Mouse (Mus musculus): ENCODE measurements at regions not wholly inside any gene's neighbourhood (a gene's known extent, or its start where the extent isn't known, plus 50 kb on each side); places are given as distances from the start of the nearest gene placed in this dataset.

DNA sequence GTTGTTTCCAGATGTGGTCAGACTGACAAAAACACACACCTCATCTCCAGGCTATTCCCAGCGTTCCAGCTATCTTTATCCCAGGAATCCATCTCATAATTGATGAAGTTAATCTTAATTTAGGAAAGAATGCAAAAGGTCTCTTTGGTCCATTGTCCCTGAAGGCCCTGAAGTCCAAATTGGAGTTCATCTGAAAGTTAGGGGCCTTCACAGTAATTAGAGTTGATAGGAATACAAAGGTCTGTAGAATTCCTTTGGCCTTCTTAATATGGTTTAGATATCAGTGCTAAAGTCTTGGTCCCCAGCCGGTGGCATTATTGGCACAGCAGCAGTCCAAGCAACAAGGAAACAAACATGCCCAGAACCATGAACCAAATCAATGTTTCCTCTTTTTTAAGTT is 178.7 kb upstream of the Cdh5 start:
- no peaks in the 10 kb centered on the region for H3K36me3 ChIP-seq (ENCODE audit: control insufficient read depth, insufficient read depth, low read length)
- H3K9me3 ChIP-seq (ENCODE audit: control insufficient read depth, low read length), result no peaks in the 10 kb centered on the region
- WGBS, result 74% methylated on average over 2 of the region's 2 CpGs
- H3K9ac ChIP-seq (ENCODE audit: low read length), result no peak overlapping the region
- no peak for ATAC-seq (ENCODE audit: insufficient number of reproducible peaks, insufficient read depth, low FRiP score, low read depth)
- no peak overlapping the region for H3K4me3 ChIP-seq (ENCODE audit: control insufficient read depth in 1 of 2, insufficient read depth in 1 of 2, low read depth in 1 of 2, low read length in 2 of 2)
- H3K4me2 ChIP-seq (ENCODE audit: low read length), result no peak overlapping the region
- no peak overlapping the region for H3K27ac ChIP-seq (replicated peaks in 1 of 2; ENCODE audit: control insufficient read depth in 1 of 2, insufficient read depth in 1 of 2, low read depth in 2 of 2, low read length in 2 of 2)
- no peaks in the 10 kb centered on the region for H3K27me3 ChIP-seq (ENCODE audit: control insufficient read depth, insufficient read depth, low read length)
- no peaks in the 10 kb centered on the region for H3K4me1 ChIP-seq (ENCODE audit: control insufficient read depth in 2 of 2, insufficient read depth in 2 of 2, low read length in 2 of 2)

DNA sequence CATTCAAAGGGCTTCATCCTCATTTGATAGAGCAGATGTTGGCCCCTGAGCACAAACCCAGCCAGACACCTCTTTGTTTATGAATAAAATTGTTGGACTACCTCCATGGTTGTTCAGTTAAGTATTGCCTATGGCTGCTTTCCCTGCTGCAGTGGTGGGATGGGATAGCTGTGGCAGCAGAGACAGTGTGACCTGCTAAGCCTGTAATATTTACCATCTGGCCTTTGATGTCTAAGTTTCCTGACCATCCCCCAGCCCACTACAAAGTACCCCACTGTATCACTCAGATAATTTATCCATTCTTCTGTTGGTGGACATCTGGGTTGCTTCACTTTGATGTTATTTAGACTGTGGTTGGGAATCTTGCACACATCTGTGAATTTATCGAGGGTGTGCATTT is 168.7 kb upstream of the Cdh5 start:
- H3K4me1 ChIP-seq (ENCODE audit: control insufficient read depth in 2 of 2, insufficient read depth in 2 of 2, low read length in 2 of 2), result no peaks in the 10 kb centered on the region; a peak in 1 of 4 replicates
- 58% methylated on average over 1 of the region's 1 CpGs for WGBS
- no peak for ATAC-seq (ENCODE audit: insufficient number of reproducible peaks, insufficient read depth, low FRiP score, low read depth)
- H3K36me3 ChIP-seq (ENCODE audit: control insufficient read depth, insufficient read depth, low read length), result no peaks in the 10 kb centered on the region
- H3K9ac ChIP-seq (ENCODE audit: low read length), result no peak overlapping the region
- no peaks in the 10 kb centered on the region for H3K9me3 ChIP-seq (ENCODE audit: control insufficient read depth, low read length)
- no peak overlapping the region for H3K4me2 ChIP-seq (ENCODE audit: low read length)
- no peak overlapping the region for H3K27ac ChIP-seq (replicated peaks in 1 of 2; ENCODE audit: control insufficient read depth in 1 of 2, insufficient read depth in 1 of 2, low read depth in 2 of 2, low read length in 2 of 2)
- no peaks in the 10 kb centered on the region for H3K27me3 ChIP-seq (ENCODE audit: control insufficient read depth, insufficient read depth, low read length)
- no peak overlapping the region for H3K4me3 ChIP-seq (ENCODE audit: control insufficient read depth in 1 of 2, insufficient read depth in 1 of 2, low read depth in 1 of 2, low read length in 2 of 2)

DNA sequence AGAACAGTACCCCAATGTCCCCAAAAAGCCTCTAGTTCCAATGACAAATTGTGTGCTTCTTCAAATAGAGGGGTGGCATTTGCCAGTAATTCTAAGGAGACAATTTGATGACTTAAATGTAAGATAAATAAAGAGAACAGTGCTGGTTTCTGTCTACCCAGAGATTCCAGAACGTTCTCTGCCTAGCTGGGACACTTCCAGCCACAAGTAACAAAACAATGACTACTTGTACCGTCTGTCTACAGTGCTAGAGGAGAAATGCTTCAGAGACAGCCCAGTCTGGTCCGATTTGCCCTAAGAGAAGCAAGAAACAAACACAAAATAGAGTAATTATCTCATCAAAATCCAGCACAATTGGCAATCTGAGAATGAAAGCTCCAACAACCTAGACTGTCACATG is 164.9 kb upstream of the Cdh5 start:
- Histone ChIP-seq H3K4me1 (ENCODE audit: control insufficient read depth in 2 of 2, insufficient read depth in 2 of 2, low read length in 2 of 2) (peaks cover 2 to 5% of the 10 kb centered on the region in 2 experiments; a peak in 2 of 4 replicates), H3K4me3 (ENCODE audit: control insufficient read depth in 1 of 2, insufficient read depth in 1 of 2, low read depth in 1 of 2, low read length in 2 of 2) (no peak overlapping the region), H3K4me2 (ENCODE audit: low read length) (no peak overlapping the region), H3K27ac (replicated peaks in 1 of 2; ENCODE audit: control insufficient read depth in 1 of 2, insufficient read depth in 1 of 2, low read depth in 2 of 2, low read length in 2 of 2) (no peak overlapping the region), H3K9me3 (ENCODE audit: control insufficient read depth, low read length) (peaks cover 5% of the 10 kb centered on the region; the same call in 1 of the 2 replicates), H3K36me3 (ENCODE audit: control insufficient read depth, insufficient read depth, low read length) (no peaks in the 10 kb centered on the region), H3K9ac (ENCODE audit: low read length) (no peak overlapping the region), H3K27me3 (ENCODE audit: control insufficient read depth, insufficient read depth, low read length) (no peaks in the 10 kb centered on the region)
- ATAC-seq (ENCODE audit: insufficient number of reproducible peaks, insufficient read depth, low FRiP score, low read depth), result no peak
- 52% methylated on average over 3 of the region's 3 CpGs for WGBS

DNA sequence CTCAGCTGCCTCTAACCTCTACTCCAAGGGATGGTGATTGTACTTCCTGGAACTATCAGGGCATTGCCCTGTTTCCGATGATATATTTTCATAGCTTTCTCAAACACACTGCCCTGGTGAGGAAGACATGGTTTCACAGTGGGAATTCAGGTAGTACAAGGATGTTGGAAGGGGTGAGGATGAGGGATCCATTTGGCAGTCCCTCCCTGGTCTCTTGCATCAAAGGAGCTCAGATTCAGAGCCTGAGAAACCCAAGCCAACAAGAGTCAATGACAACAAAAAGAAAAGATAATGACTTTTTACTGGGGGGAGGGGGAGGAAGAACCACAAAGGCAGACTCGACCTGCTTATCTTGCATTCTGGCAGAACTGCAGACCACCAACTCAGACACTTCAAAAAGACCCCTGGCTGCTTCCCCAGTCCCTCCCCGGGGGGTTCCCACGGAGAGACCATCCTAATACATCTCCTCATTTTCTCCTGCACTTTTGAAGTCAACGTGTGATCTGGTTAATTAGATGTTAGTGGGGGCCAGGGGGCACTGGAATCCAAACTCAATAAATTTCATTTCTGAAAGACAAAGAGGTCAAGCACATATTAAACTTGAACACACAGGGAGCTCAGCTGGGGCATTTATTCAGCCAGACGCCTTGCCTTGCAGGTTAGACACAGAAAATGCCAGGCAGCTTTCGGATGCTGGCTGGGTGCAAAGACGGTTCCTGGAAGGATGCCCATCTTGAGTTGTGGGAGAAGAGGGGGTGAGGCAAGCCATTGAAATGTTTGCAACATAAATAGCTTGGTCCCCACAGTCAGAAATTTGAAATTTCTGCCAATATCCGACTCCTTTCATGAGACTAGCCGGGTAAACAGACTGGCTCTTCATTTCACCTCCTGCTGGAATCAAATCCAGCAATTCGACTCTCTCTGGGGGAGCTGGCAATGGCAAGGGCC is 162.9 kb upstream of the Cdh5 start:
- Histone ChIP-seq H3K4me3 (ENCODE audit: control insufficient read depth in 1 of 2, insufficient read depth in 1 of 2, low read depth in 1 of 2, low read length in 2 of 2) (no peak overlapping the region), H3K9me3 (ENCODE audit: control insufficient read depth, low read length) (peaks cover 9% of the 10 kb centered on the region; the same call in 1 of the 2 replicates), H3K36me3 (ENCODE audit: control insufficient read depth, insufficient read depth, low read length) (no peaks in the 10 kb centered on the region), H3K27me3 (ENCODE audit: control insufficient read depth, insufficient read depth, low read length) (no peaks in the 10 kb centered on the region), H3K4me2 (ENCODE audit: low read length) (no peak overlapping the region), H3K27ac (replicated peaks in 1 of 2; ENCODE audit: control insufficient read depth in 1 of 2, insufficient read depth in 1 of 2, low read depth in 2 of 2, low read length in 2 of 2) (no peak overlapping the region), H3K4me1 (ENCODE audit: control insufficient read depth in 2 of 2, insufficient read depth in 2 of 2, low read length in 2 of 2) (peaks cover 2 to 5% of the 10 kb centered on the region in 2 experiments; a peak in 2 of 4 replicates), H3K9ac (ENCODE audit: low read length) (no peak overlapping the region)
- WGBS, result 27% methylated on average over 11 of the region's 11 CpGs
- ATAC-seq (ENCODE audit: insufficient number of reproducible peaks, insufficient read depth, low FRiP score, low read depth), result no peak

DNA sequence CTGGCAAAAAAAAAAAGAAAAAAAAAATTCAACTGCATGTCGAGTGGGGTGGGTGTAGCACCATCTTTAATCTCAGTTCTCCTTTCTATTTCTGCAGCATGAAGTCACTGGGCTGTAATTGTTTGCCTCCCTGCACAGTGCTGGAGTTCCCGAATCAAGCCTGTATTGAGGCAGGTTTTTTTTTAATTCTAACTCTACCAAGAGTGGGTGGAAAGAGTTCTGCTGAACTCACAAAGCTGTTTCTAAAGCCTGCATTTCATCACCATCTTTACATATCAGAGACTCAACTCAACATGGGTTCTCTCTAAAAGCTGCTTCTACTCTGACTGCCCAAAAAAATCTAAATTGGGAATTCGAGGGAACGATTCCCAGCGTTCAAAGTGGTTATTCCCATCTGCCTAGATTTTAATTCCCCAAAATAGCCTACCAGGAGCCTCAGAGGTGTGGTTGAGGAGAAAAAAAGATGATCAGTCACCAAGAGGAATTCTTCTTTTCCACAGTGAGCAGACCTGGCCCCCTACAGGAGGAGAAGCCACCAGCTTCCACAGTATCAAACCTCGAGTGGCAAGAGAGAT is 160.4 kb upstream of the Cdh5 start:
- H3K27ac ChIP-seq (replicated peaks in 1 of 2; ENCODE audit: control insufficient read depth in 1 of 2, insufficient read depth in 1 of 2, low read depth in 2 of 2, low read length in 2 of 2), result no peak overlapping the region
- no peak overlapping the region for H3K4me3 ChIP-seq (ENCODE audit: control insufficient read depth in 1 of 2, insufficient read depth in 1 of 2, low read depth in 1 of 2, low read length in 2 of 2)
- 68% methylated on average over 6 of the region's 6 CpGs for WGBS
- no peak for ATAC-seq (ENCODE audit: insufficient number of reproducible peaks, insufficient read depth, low FRiP score, low read depth)
- H3K4me1 ChIP-seq (ENCODE audit: control insufficient read depth in 2 of 2, insufficient read depth in 2 of 2, low read length in 2 of 2), result peaks cover 2 to 5% of the 10 kb centered on the region in 2 experiments; a peak in 1 of 4 replicates
- H3K4me2 ChIP-seq (ENCODE audit: low read length), result no peak overlapping the region
- H3K9me3 ChIP-seq (ENCODE audit: control insufficient read depth, low read length), result peaks cover 9% of the 10 kb centered on the region; the same call in 1 of the 2 replicates
- no peaks in the 10 kb centered on the region for H3K27me3 ChIP-seq (ENCODE audit: control insufficient read depth, insufficient read depth, low read length)
- no peak overlapping the region for H3K9ac ChIP-seq (ENCODE audit: low read length)
- no peaks in the 10 kb centered on the region for H3K36me3 ChIP-seq (ENCODE audit: control insufficient read depth, insufficient read depth, low read length)

DNA sequence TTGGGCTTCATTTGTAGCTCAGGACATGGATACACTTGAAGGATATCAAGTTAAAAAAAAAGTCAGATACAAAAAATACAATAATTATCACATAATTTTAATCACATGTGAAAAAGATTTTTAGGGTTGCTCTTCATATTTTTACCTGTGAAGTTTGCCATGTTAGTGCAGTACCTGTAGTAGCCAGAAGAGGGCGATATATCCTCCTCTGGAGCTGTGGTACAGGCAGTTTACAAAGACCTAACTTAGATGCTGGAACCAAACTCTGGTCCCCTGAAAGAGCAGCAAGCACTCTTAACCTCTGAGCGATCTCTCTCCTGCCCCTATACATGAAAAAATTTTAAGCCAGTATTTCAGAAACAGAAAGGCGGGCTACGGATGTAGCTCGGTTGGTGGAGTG is 153.0 kb upstream of the Cdh5 start:
- H3K27ac ChIP-seq (replicated peaks in 1 of 2; ENCODE audit: control insufficient read depth in 1 of 2, insufficient read depth in 1 of 2, low read depth in 2 of 2, low read length in 2 of 2), result no peak overlapping the region
- no peaks in the 10 kb centered on the region for H3K36me3 ChIP-seq (ENCODE audit: control insufficient read depth, insufficient read depth, low read length)
- no peaks in the 10 kb centered on the region for H3K27me3 ChIP-seq (ENCODE audit: control insufficient read depth, insufficient read depth, low read length)
- no peak overlapping the region for H3K4me3 ChIP-seq (ENCODE audit: control insufficient read depth in 1 of 2, insufficient read depth in 1 of 2, low read depth in 1 of 2, low read length in 2 of 2)
- ATAC-seq (ENCODE audit: insufficient number of reproducible peaks, insufficient read depth, low FRiP score, low read depth), result no peak
- 79% methylated on average over 5 of the region's 5 CpGs for WGBS
- no peaks in the 10 kb centered on the region for H3K4me1 ChIP-seq (ENCODE audit: control insufficient read depth in 2 of 2, insufficient read depth in 2 of 2, low read length in 2 of 2)
- no peak overlapping the region for H3K9ac ChIP-seq (ENCODE audit: low read length)
- H3K4me2 ChIP-seq (ENCODE audit: low read length), result no peak overlapping the region
- H3K9me3 ChIP-seq (ENCODE audit: control insufficient read depth, low read length), result no peaks in the 10 kb centered on the region

DNA sequence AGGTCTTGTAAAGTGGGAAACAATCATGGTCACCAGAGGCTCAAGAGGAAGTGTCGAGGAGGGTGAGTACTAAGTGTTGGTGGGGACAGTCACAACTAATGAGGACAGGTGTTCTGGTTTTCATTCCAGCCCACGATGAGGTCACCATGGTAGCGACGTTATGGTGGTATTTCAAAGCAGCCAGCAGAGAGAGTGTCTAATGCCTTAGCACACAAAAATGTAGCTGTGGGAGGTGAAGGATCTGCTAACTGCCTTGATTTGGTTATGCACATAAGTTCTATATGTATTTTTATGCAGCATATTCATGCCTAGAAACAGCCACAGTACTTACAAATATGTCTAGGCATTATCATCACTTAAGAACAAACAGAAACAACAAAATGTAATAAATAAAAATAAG is 151.0 kb upstream of the Cdh5 start:
- 62% methylated on average over 4 of the region's 4 CpGs for WGBS
- ATAC-seq (ENCODE audit: insufficient number of reproducible peaks, insufficient read depth, low FRiP score, low read depth), result no peak
- H3K4me3 ChIP-seq (ENCODE audit: control insufficient read depth in 1 of 2, insufficient read depth in 1 of 2, low read depth in 1 of 2, low read length in 2 of 2), result no peak overlapping the region
- no peak overlapping the region for H3K9ac ChIP-seq (ENCODE audit: low read length)
- no peak overlapping the region for H3K4me2 ChIP-seq (ENCODE audit: low read length)
- no peaks in the 10 kb centered on the region for H3K27me3 ChIP-seq (ENCODE audit: control insufficient read depth, insufficient read depth, low read length)
- no peak overlapping the region for H3K27ac ChIP-seq (replicated peaks in 1 of 2; ENCODE audit: control insufficient read depth in 1 of 2, insufficient read depth in 1 of 2, low read depth in 2 of 2, low read length in 2 of 2)
- H3K9me3 ChIP-seq (ENCODE audit: control insufficient read depth, low read length), result no peaks in the 10 kb centered on the region
- no peaks in the 10 kb centered on the region for H3K36me3 ChIP-seq (ENCODE audit: control insufficient read depth, insufficient read depth, low read length)
- H3K4me1 ChIP-seq (ENCODE audit: control insufficient read depth in 2 of 2, insufficient read depth in 2 of 2, low read length in 2 of 2), result no peaks in the 10 kb centered on the region
